Mouse (Mus musculus): ENCODE measurements around the gene Mark1.

DNA sequence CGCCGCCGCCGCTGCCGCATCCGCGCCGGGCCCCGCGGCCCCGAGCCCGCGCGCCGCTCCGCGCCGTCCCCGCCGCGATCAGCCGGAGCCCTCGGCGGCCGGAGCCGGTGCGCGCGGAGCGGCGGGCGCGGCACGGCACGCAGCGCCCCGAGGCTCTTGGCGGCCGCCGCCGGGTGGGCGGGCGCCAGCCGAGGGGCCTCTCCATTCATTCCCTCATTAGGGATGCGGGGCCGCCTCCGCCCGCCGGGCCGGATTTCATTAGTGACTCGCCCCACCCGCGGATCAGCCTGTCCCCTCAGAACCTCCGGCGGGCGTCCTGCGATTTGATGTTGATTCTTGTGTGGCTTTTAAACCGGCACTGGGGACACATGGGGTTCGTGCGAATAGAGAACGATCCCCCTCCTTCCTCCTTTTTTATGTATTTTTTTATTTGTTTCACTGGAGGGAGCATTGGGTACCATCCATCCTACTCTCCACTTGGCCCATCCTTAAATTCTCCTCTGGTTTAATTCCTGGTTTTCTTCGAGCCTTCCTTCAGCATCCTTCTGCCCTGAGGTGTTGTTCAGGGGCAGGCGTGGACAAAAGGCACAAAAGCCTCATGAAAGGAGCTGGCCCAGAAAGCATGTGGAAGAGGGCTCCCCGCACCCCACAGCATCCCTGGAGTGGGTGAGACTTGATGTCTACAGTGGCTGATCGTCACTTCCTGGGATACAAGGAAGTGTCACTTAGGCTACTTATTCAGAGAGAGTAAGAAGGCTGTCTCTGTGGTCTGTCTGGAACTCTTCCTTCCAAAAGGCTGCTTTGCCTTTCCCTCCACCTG, 620 bp upstream of the Mark1 start:
- TF ChIP-seq CTCF (IDR thresholded peaks at IDR 0.05; ENCODE audit: control insufficient read depth, insufficient read depth, insufficient read length) (no peak), MAX (IDR thresholded peaks at IDR 0.05) (no peak), MYOD1 (IDR thresholded peaks at IDR 0.05; ENCODE audit: control insufficient read depth, insufficient read length, low read depth) (no peak), CEBPB (IDR thresholded peaks at IDR 0.05; ENCODE audit: low read depth) (no peak), MYOG (IDR thresholded peaks at IDR 0.05; ENCODE audit: control insufficient read depth, extremely low read depth, insufficient read length) (no peak)

Measured in C2C12 (cell line).